Mouse (Mus musculus) megakaryocyte progenitor cell, adult 5-6 weeks (primary cell): ENCODE data around the gene Mup6. TPM values are rescaled to one million over a fixed set of nuclear protein-coding genes. Genes with fewer than 3 reads are reported as not detected.
"Not testable (repeated sequence)": the region's sequence is repeated elsewhere in the genome, so short reads cannot be mapped to it uniquely, and the experiment has no call there.

Experiments
- ATAC-seq: replicated peaks from 2 replicates; pipeline ENCODE4 v1.8.0; 2016; ENCODE audit warnings: mild to moderate bottlenecking, moderate TSS enrichment, inconsistent platforms; ENCODE audit not compliant: poor library complexity
- total RNA-seq, 2 experiments: library from RNA; stranded (forward) in 1 of 2; stranded (reverse) in 1 of 2; fragments of 157-497, 149-512 nt in 1 of 2; fragments of 200-1000 nt in 1 of 2; gene quantifications; 2 replicates each; pipeline versions ENCODE4 v1.2.3 to v1.2.4; 2015 to 2017

Gene Mup6
- total RNA-seq (2015) (not detected in 2 replicates), total RNA-seq (2017) (not detected in 2 replicates)

GRCm38 (mm10) chr4:59963405-59964344, at the start of gene Mup6:
Gene Mup6, plus strand, starts transcription at chr4:59964294.
- no peak for ATAC-seq

DNA sequence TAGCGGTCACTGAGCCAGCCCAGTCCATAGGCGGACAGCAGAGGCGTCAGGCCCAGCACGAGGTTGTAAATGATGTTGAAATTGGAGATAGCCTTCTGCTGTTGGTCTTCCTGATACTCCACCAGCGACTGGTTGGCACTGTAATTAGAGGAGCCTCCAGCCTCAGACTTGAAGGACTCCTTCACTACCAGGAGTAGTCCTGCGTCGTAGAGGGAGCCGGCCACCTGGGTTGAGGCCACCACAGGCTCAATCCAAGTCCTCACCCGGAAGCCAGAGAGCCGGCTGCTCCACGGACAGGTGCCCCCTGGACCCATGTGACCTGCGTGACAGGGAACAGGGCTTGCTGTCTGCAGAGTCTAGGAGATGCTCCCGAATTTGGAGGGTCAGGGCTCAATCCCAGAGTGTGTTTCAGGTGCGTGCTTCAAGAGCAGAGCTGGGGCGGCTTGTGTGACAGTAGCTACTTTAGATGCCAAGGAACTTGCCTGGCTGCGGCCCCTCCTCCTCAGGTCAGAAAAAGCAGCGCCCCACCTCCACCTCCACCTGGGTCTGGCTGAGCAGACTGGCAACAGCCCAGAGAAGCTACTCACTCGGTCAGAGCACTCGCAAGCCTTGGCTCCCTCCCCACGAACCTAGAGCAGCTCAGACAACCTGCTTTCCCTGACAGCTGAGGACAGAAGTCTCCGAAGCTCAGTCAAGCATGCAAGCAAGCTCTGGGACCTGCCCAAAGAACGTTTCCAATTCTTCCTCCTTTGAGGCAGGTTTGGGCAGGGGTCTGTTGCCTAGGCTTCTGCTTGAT, 49.3 kb upstream of the Mup6 start, which contains the start of gene Slc46a2:
Gene Slc46a2 (minus strand): TSS at position 449 of the 796 bp plus-strand sequence.
- no peak for ATAC-seq

DNA sequence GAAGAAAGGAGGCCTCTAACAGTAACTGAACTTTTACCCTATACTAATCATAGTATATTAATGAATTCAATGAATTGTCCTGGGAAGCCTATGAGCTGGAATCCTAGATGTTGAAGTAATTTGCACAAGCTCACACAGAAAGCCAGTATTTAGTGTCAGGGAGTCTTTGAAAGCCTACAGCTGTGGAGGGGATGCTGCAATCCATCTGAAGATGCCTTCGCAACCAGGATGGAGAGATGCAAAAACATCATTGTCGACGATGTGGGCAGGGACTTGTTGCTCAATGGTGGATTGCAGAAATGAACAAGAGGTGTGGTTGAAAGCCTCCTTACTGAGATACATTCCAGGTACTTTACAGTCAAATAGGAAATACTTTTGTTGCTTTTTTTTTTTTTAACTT, 46.1 kb upstream of the Mup6 start:
- no peak; the same call in 1 of the 2 replicates for ATAC-seq

GRCm38 (mm10) chr4:59925082-59925481, 39.0 kb upstream of the Mup6 start:
- no peak for ATAC-seq

DNA sequence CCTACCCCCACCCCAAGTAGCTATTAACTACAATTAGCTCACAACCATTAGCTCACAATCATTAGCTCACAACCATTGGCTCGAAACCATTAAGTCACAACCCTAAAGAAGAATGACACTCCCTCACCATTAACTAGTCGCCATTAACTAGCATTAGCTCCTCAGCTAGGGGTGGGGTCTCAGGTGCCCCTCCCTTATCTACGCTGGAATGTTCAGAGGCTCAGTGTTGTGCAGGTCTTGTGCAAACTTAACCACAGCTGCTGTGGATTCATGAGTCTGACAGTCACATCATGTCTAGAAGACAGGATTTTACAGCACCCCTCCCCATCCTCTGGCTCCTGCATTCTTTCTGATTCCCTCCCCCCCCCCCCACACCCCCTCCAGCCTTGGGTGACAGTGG, 36.4 kb upstream of the Mup6 start:
- no peak for ATAC-seq

DNA sequence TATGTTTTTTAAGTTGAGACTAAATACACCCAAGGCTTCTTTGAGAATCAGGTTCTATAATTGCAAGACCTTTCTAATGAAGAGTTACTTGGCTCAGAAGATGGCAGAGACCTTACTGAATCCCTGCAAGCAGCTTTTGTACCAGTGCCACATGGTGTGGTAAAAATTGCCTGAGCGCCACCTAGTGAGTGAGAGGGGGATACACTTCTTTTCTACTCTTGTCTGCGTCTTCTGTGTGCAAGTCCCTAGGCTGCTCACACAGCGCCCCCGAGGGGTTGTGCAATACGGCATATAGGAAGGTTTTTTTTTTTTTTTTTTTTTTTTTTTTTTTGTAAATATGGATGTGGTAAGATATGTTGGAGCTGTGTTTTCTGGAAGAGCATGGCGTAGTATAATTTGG, 35.7 kb upstream of the Mup6 start:
- ATAC-seq, result peak; percentile 99

GRCm38 (mm10) chr4:59932505-59933281, 31.4 kb upstream of the Mup6 start:
- peak; percentile 82 for ATAC-seq

GRCm38 (mm10) chr4:59937543-59937942, 26.6 kb upstream of the Mup6 start:
- ATAC-seq, result no peak

DNA sequence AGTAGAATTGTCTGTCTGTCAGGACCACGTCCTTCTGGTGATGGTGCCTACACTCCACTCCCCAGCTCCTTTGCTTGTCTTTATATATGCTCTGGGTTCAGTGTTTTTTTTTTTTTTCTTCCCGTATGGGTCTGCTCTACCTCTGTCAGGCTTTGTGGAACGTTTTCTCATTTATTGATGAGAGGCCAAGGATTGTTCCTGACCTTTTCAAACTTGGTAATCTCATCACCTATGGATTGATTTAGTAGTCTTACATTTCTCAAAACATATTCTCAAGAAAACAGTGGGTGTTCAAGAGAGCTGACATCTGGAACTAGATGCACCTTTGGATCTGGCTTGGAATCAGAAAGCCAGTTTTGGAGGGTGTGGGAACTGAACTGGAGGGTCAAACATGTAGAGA, 3.5 kb upstream of the Mup6 start, which contains the start of gene Mup4:
Gene Mup4 (minus strand): TSS at position 101 of the 400 bp plus-strand sequence.
- ATAC-seq, result no peak

DNA sequence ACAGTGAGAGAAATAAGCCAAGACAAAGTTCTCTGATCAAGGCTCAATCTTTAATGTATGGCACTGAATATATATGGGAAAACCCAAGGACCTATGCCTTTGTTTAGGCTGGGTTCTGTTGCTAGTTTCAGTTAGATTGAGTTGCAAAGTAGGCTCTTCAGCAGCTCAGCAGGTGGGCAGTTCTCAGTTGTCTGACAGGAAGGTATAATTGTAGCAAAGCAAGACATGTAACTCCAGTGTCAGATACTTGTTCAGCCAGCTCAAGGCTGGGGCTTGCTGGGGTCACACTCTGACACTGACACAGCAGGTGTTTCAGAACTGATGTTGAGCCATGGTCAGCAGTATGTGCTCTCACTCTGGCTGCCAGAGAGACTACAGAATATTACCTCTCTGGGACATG, 33.8 kb downstream of the Mup6 start:
- ATAC-seq, result not testable (repeated sequence)

DNA sequence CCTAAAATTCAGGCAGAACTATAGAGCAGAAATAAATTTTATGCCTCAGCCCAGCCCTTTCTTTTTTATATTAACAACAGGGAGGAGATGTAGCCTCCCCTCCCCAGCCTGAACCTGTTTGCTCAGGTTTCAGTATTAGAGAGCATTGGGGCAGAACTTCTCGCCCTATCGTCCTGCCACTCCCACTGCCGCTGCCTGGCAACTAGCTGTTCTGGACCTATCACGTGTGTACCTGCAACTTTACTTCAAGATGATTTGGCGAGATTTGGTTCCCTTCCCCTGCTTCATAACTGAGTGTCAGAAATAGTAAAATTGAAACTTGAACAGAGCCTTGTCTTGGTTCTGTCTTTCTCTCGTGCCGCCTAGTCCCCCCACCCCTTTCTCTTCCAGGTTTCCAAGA, 56.0 kb downstream of the Mup6 start:
- ATAC-seq, result not testable (repeated sequence)

DNA sequence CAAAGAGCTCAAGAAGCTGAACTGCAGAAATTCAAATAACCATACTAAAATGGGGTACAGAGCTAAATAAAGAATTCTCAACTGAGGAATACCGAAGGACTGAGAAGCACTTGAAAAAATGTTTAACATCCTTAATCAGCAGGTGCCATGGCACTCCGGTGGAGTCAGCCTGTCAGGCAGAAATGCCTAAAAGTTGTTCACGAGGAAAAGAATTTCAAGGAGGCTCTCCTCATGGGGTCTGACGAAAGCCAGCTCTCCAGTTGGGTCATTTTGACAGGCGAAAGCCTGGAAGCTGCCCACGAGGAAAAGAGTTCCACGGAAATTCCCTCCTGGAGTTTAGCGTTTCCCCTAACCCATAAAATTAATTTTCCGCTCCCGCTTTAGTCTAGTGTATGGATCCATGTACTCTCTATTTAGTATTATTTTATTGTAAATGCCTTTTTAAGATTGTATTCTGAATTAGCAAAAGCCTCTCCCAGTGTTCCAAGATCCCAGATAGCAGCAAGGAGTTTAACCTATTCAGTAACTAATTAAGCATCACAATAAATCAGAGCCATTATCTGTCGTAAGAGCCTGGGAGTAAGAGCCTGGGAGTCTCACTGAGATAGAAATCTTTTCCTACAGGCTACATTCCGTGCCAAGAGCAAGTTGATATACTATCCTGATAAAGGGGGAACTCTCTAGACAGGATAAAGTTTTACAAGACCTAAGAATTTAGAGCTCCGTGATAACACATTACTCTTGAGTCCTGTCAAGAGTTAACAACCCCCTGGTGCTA, 65.4 kb downstream of the Mup6 start:
- not testable (repeated sequence) for ATAC-seq

Other genes with a start within 250 kb of the Mup6 start
- gene Inip, start 162.7 kb upstream of the Mup6 start, total RNA-seq (2015), result 54.2 and 65.5 TPM in 2 replicates
- gene Inip, start 162.7 kb upstream of the Mup6 start, total RNA-seq (2017), result 70.2 and 70.8 TPM in 2 replicates
- gene Snx30, start 158.5 kb upstream of the Mup6 start, total RNA-seq (2015), result 13.0 and 16.1 TPM in 2 replicates
- 17.9 and 23.8 TPM in 2 replicates for gene Snx30, start 158.5 kb upstream of the Mup6 start, total RNA-seq (2017)
- not detected in 2 replicates for gene Slc46a2, start 49.2 kb upstream of the Mup6 start, total RNA-seq (2015)
- not detected in 2 replicates for gene Slc46a2, start 49.2 kb upstream of the Mup6 start, total RNA-seq (2017)
- not detected in 2 replicates for gene Mup4, start 3.6 kb upstream of the Mup6 start, total RNA-seq (2015)
- not detected in 2 replicates for gene Mup4, start 3.6 kb upstream of the Mup6 start, total RNA-seq (2017)
- not detected in 2 replicates for gene Mup7, start 106.2 kb downstream of the Mup6 start, total RNA-seq (2015)
- gene Mup7, start 106.2 kb downstream of the Mup6 start, total RNA-seq (2017), result not detected in 2 replicates
- gene Mup2, start 190.0 kb downstream of the Mup6 start, total RNA-seq (2015), result not detected in 2 replicates
- not detected in 2 replicates for gene Mup2, start 190.0 kb downstream of the Mup6 start, total RNA-seq (2017)